Mouse (Mus musculus) heart, postnatal 25 days (tissue): ENCODE measurements at regions not wholly inside any gene's neighbourhood (a gene's known extent, or its start where the extent isn't known, plus 50 kb on each side); places are given as distances from the start of the nearest gene placed in this dataset.
A peak's percentile ranks its signal among the peaks of the same experiment; 100 is the strongest.
"Not testable (repeated sequence)": the region's sequence is repeated elsewhere in the genome, so short reads cannot be mapped to it uniquely, and the experiment has no call there.

Source experiments
- DNase-seq: peaks from one replicate; pipeline ENCODE4 v3.0.0; 2022; ENCODE audit warnings: low spot score
- intact Hi-C: fragments of 180-260 bp; cut with DNase I; formaldehyde crosslinking; loops from one replicate; pipeline ENCODE4 v1.15.1; 2025

DNA sequence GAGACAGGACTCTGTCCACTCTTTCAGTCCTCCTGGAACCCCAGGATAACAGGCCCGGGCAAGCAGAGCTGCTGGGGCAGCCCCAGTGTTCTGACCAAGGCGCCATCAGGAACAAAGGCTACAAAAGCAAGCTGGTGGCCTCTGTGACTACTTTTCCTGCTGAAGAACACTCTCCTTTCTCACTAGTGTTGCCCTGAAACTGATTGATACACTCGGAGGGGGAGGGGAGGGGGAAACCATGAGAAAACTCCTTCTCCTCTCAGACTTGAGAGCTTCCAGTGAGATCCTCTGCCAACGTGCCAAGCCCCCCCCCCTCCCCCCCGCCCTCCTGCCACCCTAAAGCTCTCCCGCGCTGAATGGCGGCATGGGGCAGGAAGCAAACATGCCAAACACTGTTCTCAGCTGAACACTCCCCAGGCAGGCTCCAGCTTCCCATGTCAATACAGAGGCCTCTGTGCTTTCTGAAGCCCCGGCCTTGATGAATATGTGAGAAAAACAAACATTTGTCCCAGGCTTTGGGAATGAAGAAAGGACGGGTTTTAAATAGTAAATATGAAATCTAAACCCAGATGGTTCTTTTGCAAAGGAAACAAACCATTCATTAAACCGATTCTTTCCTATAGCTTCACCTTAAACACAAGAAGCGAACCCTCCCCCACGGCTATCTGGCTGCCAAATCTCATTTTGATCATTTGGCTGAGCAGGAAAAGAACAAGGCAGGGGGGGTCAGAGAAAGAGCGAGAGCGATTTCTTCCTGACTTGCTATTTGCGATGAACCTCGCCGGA, 166.3 kb upstream of the Rgma start:
- DNase-seq, result no peak
- intact Hi-C loops, result no loop called here

DNA sequence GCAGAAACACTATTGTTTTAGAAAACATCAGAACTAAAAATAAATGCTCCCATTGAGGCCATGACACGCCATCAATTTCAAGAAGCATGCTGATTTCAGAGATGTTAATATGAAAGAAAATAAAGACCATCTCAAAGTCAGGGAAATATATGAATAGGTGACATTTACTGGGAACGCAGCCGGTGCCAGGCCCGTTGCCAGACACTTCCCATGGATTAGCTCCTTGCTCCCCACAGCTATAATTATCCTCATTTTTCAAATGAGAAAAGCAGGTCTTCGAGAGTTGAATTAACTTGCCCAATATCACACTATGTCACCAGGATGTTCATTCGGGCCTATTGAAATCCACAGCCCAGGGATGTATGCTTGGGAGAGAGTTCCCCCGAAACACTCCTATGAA, 165.2 kb upstream of the Rgma start:
- DNase-seq, result no peak
- intact Hi-C loops, result no loop called here

DNA sequence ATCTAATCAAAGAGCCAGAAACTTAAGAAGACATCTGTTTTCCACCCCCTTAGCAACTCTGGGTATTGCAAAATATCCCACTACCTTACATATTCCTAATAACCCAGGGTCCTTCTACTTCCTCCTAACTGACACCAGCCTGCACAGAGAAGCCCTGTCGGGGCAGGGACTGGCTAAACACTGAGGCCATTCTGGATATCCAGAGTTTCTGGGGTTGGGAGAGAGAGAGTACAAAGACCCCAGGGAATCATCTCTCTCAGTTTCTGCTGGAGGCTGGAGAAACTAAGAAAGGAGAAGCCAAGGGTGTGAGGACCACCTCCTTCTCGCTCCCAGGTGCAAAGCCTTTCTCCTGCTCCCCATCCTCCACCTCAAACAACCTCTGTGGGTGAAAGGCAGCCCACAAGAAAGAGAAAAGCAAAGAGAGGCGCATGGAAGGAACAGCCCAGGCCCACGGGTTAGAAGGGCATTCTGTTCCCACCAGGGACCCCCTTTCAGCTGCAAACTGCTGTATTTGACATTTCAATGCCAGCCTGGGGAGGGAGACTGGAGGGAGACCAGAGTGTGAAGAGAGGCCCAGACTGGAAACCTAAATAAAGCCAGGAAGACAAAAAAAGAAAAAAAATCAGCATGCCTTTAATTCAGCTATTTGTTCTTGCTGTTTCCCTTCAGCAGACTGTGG, 152.9 kb upstream of the Rgma start:
- intact Hi-C loops, result no loop called here
- no peak for DNase-seq

DNA sequence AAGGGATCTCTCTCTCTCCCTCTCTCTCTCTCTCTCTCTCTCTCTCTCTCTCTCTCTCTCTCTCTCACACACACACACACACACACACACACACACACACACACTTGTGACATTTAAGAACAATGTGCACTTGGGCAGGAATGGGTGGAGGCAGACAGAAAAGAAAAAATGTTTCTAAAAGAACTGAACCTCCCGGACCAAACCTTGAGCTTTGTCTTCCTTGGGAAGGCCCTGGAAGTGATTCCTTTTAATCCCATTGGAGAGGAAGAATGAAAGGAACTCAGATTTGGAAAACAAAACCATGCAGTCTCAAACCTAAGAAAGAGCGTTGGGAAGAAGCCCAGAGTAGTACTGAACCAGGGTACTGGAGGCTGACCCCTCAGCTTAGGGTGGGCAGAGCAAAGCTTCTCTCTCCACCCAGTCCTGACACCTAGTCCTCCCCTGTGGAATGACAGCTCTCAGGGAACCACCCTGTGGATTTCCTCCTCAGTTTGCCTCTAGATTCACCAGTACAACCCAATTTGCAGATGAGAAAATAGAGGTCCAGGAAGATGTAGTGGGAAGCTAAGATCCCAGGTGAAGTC, 152.3 kb upstream of the Rgma start:
- intact Hi-C loops, result no loop called here
- DNase-seq, result no peak

DNA sequence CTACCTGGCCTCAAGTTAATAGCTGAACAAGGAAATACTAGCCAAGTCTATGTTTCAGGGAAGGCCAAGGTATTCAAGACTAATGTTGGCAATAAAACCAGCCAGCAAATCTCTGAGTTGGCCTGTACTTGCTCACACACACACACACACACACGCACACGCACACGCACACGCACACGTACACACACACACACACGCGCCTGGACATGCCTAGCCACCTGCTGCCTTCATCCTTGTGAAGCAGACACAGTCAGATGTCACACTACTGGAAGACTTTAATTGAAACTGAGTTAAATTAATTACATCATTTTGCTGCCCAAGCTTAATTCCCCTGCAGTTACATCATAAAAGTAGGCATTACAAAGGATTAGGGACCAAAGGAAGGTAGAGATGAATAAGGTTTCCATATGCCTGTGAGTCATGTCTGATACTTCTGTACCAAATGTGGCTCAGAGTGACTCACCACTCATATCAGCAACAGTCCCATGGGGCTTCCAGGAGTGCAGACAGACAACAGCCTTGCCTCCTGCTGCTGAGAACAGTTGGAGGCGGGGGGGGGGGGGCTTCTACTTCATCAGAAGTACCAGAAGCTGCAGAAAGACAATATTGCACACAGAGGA, 141.7 kb upstream of the Rgma start:
- intact Hi-C loops, result loop anchor here (10.0 kb wide), 1 partner anchor 89 kb away; no protein-coding TSS in a partner anchor
- no peak for DNase-seq

DNA sequence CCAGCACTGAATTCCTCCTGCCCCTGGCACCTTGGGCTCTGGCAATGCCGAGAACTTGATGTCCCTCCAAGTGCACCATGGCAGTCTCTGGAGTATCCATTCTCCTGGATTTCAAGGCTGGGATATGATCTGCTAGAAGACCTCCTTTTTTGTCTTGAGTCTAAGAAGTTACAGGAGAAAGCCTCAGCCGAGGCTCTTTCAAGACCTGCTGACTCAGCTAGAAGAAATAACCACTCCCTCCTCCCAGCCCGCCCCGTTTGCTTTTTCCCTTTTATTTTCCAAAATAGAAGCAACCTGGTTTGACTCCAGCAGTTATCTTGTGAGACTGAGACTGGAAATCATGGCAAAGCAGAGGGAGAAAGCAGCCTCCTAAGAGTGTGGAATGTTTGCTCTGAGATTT, 136.8 kb upstream of the Rgma start:
- DNase-seq, result no peak
- intact Hi-C loops, result loop anchor here (10.0 kb wide), 1 partner anchor 94 kb away; no protein-coding TSS in a partner anchor

DNA sequence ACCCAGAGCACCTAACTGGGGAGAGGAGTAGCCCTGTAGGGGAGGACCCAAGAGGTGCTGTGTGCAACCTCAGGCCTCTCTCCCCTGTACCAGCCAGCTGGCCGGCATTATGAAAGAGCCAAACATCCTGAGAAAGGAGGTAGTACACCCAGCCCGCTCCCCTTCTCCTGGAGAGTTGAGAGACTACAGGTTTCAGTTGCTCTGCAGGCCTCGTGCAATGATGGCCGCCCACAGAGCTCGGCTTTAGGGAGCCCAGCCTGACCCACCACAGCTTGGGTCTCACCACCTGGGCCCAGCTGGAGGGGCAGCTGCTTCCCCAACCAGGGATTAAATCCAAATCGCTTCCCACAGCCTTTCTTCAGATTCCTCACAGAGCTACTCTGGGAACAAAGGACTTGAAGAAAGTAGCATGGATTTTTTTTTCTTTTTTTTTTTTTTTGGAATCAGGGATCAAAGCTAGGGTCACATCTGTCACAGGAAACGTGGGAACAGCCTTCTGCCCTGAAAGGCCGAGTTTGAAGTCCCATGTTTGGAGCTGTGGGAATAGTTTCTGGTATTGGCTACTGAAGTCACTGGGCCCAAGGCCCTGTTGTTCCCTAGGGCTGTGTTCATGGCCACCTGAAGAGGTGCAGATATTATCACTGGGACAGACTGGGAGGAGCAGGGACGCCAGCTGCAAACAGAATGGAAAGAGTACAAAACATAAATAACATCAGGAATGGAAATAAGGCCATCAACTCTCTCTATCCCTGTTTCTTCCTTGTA, 131.5 kb upstream of the Rgma start:
- peak; percentile 35 for DNase-seq
- intact Hi-C loops, result no loop called here

DNA sequence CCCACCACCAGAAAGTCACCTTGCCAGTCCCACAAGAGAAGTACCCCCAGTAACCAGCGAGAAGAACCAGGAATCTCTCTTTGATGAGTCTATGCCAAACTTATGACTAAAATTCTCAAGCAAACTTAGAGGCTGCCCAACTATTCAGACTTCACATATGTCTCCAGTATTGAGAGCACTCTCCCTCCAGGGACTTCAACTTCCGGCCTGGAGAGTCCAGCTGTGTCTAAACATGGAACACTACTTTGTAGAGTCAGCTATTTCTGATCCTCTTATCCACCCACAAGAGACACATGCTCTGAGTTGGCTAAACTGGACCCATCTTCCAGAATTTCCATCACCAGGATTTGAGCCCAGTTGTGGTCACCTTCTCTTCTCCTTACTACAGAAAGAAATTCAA, 129.9 kb upstream of the Rgma start:
- DNase-seq, result peak; percentile 13

DNA sequence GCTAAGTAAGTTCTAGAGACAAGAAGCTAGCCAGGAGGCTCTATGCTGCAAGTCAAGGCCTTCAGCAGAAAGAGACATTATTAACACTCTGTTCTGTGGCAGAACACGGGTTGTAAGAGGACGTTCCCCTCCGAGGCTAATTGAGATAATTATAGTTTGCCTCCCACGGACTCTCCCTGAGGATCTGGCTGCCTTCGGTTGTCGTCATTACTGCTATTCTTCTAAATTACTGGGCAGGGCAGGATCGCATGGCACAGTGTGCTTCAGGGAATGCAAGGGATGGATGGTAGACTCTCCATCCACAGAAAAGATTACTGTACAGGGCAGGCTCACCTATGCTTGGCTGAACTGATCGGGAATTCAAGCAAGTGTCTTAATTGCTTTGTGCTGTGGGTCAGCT, 124.7 kb upstream of the Rgma start:
- intact Hi-C loops, result no loop called here
- DNase-seq, result no peak

More for the DNA sequence above, 129.9 kb upstream of the Rgma start:
- intact Hi-C loops, result no loop called here

DNA sequence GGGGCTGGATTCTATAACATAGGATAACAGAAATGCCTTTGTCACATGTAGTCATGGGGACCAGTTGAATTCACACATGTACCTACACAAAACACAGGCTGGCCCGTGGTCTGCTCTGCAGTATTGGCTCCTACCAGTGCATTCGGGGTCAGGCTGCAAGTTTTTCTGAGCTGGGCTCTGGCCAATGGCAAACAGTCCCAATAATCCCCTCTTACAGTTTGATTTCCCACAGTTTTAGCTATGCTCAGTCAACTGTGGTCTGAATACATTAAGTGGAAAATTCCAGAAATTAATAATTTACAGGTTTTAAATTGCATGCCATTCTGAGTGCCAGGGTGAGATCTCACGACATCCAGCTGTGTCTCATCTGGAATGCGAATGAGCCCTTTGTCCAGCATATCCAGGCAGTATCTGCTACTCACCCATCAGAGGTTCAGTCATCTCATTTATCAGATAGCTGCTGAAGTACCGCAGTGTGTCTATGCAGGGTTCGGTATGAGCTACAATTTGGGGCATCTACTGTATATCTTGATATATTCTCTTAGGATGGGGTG, 124.0 kb upstream of the Rgma start:
- no peak for DNase-seq
- intact Hi-C loops, result no loop called here

DNA sequence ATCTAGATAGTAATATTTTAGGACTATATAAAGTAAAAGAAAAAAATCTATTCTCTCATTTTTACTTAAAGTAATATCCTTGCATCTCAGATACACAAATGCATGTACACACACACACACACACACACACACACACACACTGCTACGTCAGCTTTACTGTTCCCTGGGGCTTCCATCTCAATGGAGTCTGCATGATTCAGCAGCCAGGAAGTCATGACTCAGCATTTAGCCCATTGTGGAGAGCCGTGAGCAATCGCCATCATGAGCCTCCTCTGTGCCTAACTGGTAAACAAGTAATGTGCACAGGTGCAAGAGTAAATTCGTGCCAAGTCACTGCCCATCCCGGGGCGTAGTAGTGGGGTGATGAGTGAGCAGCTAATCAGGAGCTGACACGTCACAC, 120.3 kb upstream of the Rgma start:
- DNase-seq, intact Hi-C loops: not testable (repeated sequence)

DNA sequence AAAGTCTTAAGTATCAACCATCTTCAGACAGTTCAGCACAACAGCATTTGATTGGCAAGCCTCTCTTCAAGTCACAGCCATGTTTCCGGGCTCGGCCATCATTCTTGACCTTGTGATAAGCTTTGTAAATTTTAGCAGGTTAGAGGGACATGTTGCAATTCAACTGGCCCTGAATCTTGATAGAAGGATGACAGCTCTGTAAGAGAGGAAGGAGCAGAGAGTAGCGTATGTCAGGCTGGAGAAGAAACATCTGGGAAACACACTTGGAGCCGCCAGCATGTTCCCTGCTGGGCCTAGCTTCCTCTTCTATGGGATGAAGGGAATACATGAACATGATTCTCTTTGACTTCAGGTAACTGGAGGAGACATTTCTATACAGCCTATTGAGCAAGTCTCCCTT, 115.2 kb upstream of the Rgma start:
- DNase-seq, result no peak
- intact Hi-C loops, result no loop called here

DNA sequence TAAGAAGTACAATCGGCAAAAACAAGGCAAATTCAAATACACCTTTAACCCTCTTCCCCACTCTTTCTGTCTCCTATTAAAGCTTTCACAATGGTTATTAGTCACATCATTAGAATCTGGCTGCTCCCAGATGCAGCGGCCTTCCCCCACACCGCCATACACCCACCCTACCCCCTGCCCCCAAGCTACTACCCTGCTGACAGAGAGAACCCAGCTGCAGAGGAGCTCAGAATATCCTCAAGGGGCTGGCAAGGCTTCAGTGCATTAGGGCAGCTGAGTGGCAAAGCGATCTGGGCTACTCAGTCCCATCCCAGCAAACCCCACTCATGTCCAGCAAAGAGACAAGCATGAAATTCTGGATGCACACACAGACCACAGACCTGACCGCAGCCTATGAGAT, 113.6 kb upstream of the Rgma start:
- intact Hi-C loops, result no loop called here
- no peak for DNase-seq

DNA sequence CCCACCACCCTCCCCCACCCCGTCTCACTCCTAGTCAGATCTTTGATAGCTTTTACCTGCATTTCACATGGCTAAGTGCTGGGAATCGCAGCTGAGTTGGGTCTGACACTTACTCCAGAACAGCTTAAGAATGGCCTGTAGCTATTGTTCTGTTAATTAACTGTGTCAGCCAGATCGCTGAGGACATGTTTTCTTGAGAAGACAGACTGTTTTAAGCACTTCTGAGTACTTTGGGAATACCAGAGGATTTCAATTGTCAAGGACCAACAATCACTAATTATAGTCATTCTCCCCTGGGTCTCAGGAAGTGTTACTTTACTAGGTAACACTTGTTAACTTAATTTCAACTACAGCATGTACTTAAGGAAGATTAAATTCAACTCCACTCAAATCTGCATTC, 112.8 kb upstream of the Rgma start:
- intact Hi-C loops, result no loop called here
- no peak for DNase-seq

DNA sequence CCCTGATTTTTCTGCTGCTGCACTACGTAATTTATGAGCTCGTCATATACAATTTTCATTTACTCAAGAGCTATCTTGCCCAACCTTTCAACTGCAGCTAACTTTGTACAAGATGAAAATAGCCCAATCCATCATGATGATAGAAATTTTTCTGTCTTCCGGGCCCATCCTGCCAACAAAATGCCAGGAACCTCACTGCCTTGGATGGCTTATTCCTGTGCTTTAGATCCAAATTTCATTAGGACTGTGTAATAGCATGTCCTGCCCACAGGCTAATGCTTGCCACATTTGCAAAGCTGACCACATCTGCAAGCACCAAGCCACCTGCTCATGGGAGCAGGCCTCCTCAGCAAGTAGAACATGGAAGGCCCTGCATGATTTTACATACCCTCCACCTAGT, 105.7 kb upstream of the Rgma start:
- no peak for DNase-seq
- intact Hi-C loops, result no loop called here

DNA sequence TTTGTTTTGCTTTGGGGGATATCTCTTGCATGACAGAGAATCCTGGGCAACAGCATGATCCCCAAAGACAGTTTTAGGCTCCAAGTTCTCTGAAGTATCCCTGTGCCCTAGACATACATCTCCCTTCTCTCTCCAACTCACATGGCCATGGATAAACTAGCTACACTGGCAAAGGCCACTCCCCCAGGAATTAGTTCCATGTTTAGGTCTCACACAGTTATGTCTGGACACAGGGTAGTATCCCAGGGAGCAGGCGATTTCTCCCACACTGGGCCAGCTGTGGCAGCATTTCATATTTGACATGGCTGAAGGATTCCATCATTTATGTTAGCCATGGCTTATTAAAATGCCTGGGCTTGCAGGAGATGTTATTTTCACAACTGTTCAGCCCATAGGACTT, 102.5 kb upstream of the Rgma start:
- intact Hi-C loops, result no loop called here
- no peak for DNase-seq

DNA sequence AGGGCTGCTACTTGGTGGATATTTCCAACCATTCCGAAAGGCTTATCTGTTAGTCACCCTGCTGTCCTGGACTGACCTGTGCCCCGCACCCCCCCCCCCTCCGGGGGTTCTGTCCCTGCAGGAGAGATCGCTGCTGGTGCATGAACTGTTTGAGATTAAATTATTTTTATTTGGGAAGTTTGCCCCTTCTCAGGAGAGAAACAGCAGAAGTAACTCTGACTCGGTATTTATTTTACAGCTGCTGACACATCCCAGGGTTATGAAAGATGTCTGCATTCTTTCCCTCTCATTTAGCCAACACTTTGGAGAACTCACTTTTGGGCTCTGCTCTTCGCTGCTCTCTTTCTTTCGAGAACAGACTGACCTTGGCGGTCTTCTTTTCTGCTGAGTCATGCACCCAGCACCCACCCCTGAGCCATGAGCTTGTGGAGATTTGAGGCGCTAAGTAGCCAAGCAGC, 99.5 kb upstream of the Rgma start:
- intact Hi-C loops, result loop anchor here (2.0 to 5.0 kb wide), 4 partner anchors 46 to 239 kb away; no protein-coding TSS in a partner anchor
- DNase-seq, result peak; percentile 64

DNA sequence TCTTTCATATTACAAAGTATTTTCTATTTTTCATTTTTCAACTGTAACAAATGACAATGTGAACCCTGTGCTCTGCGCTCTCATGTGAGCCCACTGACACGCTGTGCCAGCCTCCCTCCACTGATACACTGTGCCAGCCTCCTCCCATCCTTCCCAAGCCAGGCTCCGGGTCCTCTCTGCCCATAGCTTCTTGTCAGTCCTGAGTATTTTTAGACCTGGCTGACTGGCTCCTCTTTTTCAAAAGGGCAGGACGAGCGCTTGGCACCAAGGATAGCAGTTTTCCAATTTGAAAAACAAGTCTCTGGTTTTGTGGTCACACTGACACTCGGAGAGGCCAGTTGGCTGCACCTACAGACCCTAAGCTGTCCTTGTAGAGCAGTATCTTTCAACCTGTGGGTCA, 96.7 kb upstream of the Rgma start:
- intact Hi-C loops, result loop anchor here (5.0 kb wide), 3 partner anchors 44 to 241 kb away; no protein-coding TSS in a partner anchor
- DNase-seq, result no peak

DNA sequence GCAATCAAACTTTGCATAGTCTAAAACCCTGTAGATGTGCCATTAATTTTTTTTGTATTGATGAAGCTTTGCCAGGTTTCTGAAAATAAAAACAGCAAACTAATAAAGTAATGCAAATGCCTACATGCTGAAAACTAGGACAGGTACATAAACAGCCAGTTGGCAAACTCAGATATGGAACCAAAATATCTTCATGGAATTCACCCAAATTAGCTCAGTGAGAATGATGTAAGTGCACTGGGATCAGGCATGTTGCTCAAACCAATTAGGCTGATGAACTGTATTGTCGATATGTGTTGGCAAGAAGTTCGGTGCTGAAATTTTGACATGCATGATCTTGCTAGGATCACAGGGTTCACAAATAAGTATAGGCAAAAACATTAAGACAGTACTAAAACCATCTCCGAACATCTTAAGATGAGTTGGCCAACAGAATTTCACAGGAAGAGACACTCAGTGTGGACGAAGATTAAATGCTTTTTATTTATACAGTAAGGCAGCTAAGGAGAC, 95.3 kb upstream of the Rgma start:
- intact Hi-C loops, result loop anchor here (5.0 kb wide), 3 partner anchors 42 to 243 kb away; no protein-coding TSS in a partner anchor

More for the DNA sequence above, 95.3 kb upstream of the Rgma start:
- DNase-seq, result no peak
